Mouse (Mus musculus) B cell, adult 2 months (primary cell): Measurements from ENCODE around the gene Olfr1340.

ENCODE experiments used
- DNase-seq, 2 experiments: peaks; one replicate each; pipeline ENCODE4 v3.0.0; 2022

Gene Olfr1340

GRCm38 (mm10) chr4:118719838-118720237, at the start of gene Olfr1340:
Gene Olfr1340 (plus strand): TSS chr4:118720138.
- DNase-seq, result no peak

GRCm38 (mm10) chr4:118687086-118687485, 32.9 kb upstream of the Olfr1340 start:
- no peak for DNase-seq

- no peak for DNase-seq
Measured at GRCm38 (mm10) chr4:118692412-118692973, 27.4 kb upstream of the Olfr1340 start, which contains the start of gene Olfr1342. Gene Olfr1342 (minus strand): TSS chr4:118692756.

GRCm38 (mm10) chr4:118693812-118694211, 26.1 kb upstream of the Olfr1340 start:
- DNase-seq, result no peak

GRCm38 (mm10) chr4:118703223-118703622, 16.7 kb upstream of the Olfr1340 start, which contains the start of gene Olfr1341:
Gene Olfr1341 (plus strand): TSS chr4:118703523.
- DNase-seq, result no peak

- no peak for DNase-seq
Measured at GRCm38 (mm10) chr4:118708086-118708485, 11.9 kb upstream of the Olfr1340 start.

GRCm38 (mm10) chr4:118711656-118712055, 8.3 kb upstream of the Olfr1340 start:
- DNase-seq, result no peak

- no peak for DNase-seq
Measured at GRCm38 (mm10) chr4:118721742-118722483, 2.0 kb downstream of the Olfr1340 start.

GRCm38 (mm10) chr4:118731875-118732274, 11.9 kb downstream of the Olfr1340 start, which contains the start of gene Olfr1339:
Gene Olfr1339 (plus strand): TSS chr4:118732175.
- DNase-seq, result no peak

- DNase-seq, result no peak
Measured at GRCm38 (mm10) chr4:118739574-118739973, 19.6 kb downstream of the Olfr1340 start.

GRCm38 (mm10) chr4:118740988-118741698, 21.2 kb downstream of the Olfr1340 start:
- DNase-seq, result no peak

- no peak for DNase-seq
Measured at GRCm38 (mm10) chr4:118741881-118742280, 21.9 kb downstream of the Olfr1340 start.

GRCm38 (mm10) chr4:118758637-118759036, 38.7 kb downstream of the Olfr1340 start, which contains the start of gene Olfr1338:
Gene Olfr1338 (minus strand): TSS chr4:118758737.
- no peak for DNase-seq
